In the genomic region with DNA sequence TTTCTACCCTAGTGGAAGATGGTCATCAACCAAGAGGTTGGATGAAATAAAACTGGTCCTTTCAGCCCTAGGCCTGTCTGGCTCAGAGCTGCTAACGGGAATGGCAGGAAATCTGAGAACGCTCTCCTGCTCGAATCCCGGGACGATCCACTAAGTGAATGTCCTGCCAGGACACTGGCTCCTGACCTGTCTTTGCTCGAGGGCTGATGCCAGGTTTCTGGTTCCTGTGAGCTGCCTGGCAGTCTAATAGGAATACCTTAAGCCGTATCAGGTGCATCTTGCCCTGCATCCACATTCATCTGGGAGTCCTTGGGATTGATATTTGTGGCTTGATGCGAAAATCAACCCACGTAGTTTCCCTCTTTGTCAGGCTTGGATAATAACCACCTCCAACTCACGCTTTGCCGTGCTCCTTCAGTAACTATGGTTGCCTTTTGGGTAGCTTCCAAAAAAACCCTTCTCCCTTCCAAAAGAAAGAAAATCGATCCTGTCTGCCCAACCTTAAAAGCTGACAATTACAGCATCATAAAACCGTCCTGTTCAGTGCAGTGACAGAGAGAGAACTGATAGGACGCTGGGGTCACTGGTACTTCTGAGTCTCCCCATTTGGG, we compare ENCODE assay signal across 12 mouse cellular contexts.
"Had no signal": no experiment of that assay in that cellular context is flagged by ENCODE, and none has a peak within 500 bp of the region (broad histone marks: within the 10 kb centered on the region; RNA-seq: fewer than 3 reads in every experiment).

No protein-coding gene starts in this region.

- H3K36me3 ChIP-seq: kidney, embryonic 15.5 days; limb, embryonic 13.5 days; midbrain, embryonic 12.5 days; neural tube, embryonic 13.5 days had no signal

- H3K4me3 ChIP-seq: kidney, embryonic 15.5 days; limb, embryonic 13.5 days; midbrain, embryonic 12.5 days; neural tube, embryonic 13.5 days had no signal

- H3K27ac ChIP-seq: kidney, embryonic 15.5 days; limb, embryonic 13.5 days; liver, embryonic 14.5 days; midbrain, embryonic 12.5 days; neural tube, embryonic 13.5 days; stomach, postnatal 0 days had no signal

- H3K9ac ChIP-seq: kidney, embryonic 15.5 days; limb, embryonic 13.5 days; liver, embryonic 14.5 days; midbrain, embryonic 12.5 days; neural tube, embryonic 13.5 days had no signal

- H3K4me2 ChIP-seq: kidney, embryonic 15.5 days; limb, embryonic 13.5 days; midbrain, embryonic 12.5 days; neural tube, embryonic 13.5 days had no signal

- H3K9me3 ChIP-seq: kidney, embryonic 15.5 days; midbrain, embryonic 12.5 days; neural tube, embryonic 13.5 days had no signal

- H3K4me1 ChIP-seq: midbrain, embryonic 12.5 days had no signal

- ATAC-seq: midbrain, embryonic 16.5 days had no signal

- DNase-seq: layer of hippocampus, adult 9-11 months; layer of hippocampus, postnatal 36 days; left cerebral cortex, postnatal 4 days; lung, adult 18-20 months; thymus, postnatal 4 days had no signal

- H3K27me3 ChIP-seq: kidney, embryonic 15.5 days; limb, embryonic 13.5 days; neural tube, embryonic 13.5 days had no signal
